Mouse (Mus musculus) midbrain, embryonic 14.5 days (tissue): Measurements from ENCODE around the gene Gm15319. TPM values are rescaled to one million over a fixed set of nuclear protein-coding genes. Genes with fewer than 3 reads are reported as not detected.
"Not testable (repeated sequence)": the region's sequence is repeated elsewhere in the genome, so short reads cannot be mapped to it uniquely, and the experiment has no call there.

Experiments
- ATAC-seq: fragments of 200-750 bp; cut with Nextera tagmentation; 2 replicates; pipeline ENCODE4 v1.8.0; 2017; ENCODE audit warnings: moderate number of reproducible peaks, moderate library complexity; ENCODE audit not compliant: low FRiP score, low TSS enrichment
- DNase-seq: peaks from one replicate; pipeline ENCODE4 v3.0.0-alpha.2; 2015
- H3K27ac ChIP-seq: fragments of 300-500 bp; sonication (generic); replicated peaks from 2 replicates; pipeline ENCODE4 v1.5.1; 2014; ENCODE audit warnings: mild to moderate bottlenecking, low read depth, low read length, moderate library complexity
- H3K27me3 ChIP-seq: fragments of 300-500 bp; sonication (generic); 2 replicates; pipeline ENCODE4 v1.6.1; 2014; ENCODE audit warnings: low read length, control low read depth, mixed read lengths; ENCODE audit not compliant: control insufficient read depth, insufficient read depth
- H3K36me3 ChIP-seq: fragments of 300-500 bp; sonication (generic); 2 replicates; pipeline ENCODE4 v1.6.1; 2014; ENCODE audit warnings: low read length, control low read depth; ENCODE audit not compliant: control insufficient read depth, insufficient read depth
- H3K4me1 ChIP-seq: fragments of 300-500 bp; sonication (generic); 2 replicates; pipeline ENCODE4 v1.6.1; 2014; ENCODE audit warnings: mild to moderate bottlenecking, antibody characterized with exemption, low read length, control low read depth; ENCODE audit not compliant: control insufficient read depth, insufficient read depth
- H3K4me2 ChIP-seq: fragments of 300-500 bp; sonication (generic); 2 replicates; pipeline ENCODE4 v1.6.1; 2014; ENCODE audit warnings: mild to moderate bottlenecking, low read length, moderate library complexity
- H3K4me3 ChIP-seq: fragments of 300-500 bp; sonication (generic); replicated peaks from 2 replicates; pipeline ENCODE4 v1.5.1; 2014; ENCODE audit warnings: low read depth, low read length
- H3K9ac ChIP-seq: fragments of 300-500 bp; sonication (generic); replicated peaks from 2 replicates; pipeline ENCODE4 v1.6.1; 2014; ENCODE audit warnings: mild to moderate bottlenecking, low read length, moderate library complexity
- H3K9me3 ChIP-seq: fragments of 300-500 bp; sonication (generic); 2 replicates; pipeline ENCODE4 v1.6.1; 2016; ENCODE audit warnings: low read length, control low read depth, mixed read lengths; ENCODE audit not compliant: control insufficient read depth
- WGBS: fragments of 180-500 bp; shearing (Covaris S2); extraction: QIAGEN DNeasy Blood & Tissue Kit; methylation state at CpG from one replicate; pipeline ENCODE4 v1.1.7; 2014; 5-methylcytosine and 5-hydroxymethylcytosine counted together
- polyA plus RNA-seq: library from polyadenylated mRNA; unstranded; fragments of >200 nt; fragmentation: Nextera tagmentation; extraction: Ambion mirVana; gene quantifications from 2 replicates; pipeline ENCODE4 v1.2.1, GENCODE M21; 2014

Gm15319 gene
- polyA plus RNA-seq, 1 experiment from 2014 or later: not detected

- DNase-seq, H3K27me3 ChIP-seq, H3K9ac ChIP-seq, H3K9me3 ChIP-seq, ATAC-seq, H3K36me3 ChIP-seq, H3K4me2 ChIP-seq, H3K4me1 ChIP-seq, H3K4me3 ChIP-seq, H3K27ac ChIP-seq: not testable (repeated sequence)
- WGBS: 88% methylated on average over 4 of the region's 8 CpGs
Measured at GRCm38 (mm10) chr8:20290015-20290414, 73.0 kb downstream of the Gm15319 start.

- H3K4me2 ChIP-seq, DNase-seq, H3K27ac ChIP-seq, H3K27me3 ChIP-seq, H3K4me3 ChIP-seq, H3K9me3 ChIP-seq, ATAC-seq, H3K4me1 ChIP-seq, H3K36me3 ChIP-seq, H3K9ac ChIP-seq: not testable (repeated sequence)
- 65% methylated on average over 1 of the region's 3 CpGs for WGBS
Measured at GRCm38 (mm10) chr8:20288878-20289277, 74.1 kb downstream of the Gm15319 start.

- not testable (repeated sequence) for DNase-seq, H3K36me3 ChIP-seq, ATAC-seq, H3K9ac ChIP-seq, H3K4me2 ChIP-seq, H3K27ac ChIP-seq, H3K4me3 ChIP-seq, H3K27me3 ChIP-seq, H3K4me1 ChIP-seq, H3K9me3 ChIP-seq
- 91% methylated on average over 3 of the region's 3 CpGs for WGBS
Measured at GRCm38 (mm10) chr8:20287706-20288105, 75.3 kb downstream of the Gm15319 start.
